Mouse (Mus musculus): ENCODE measurements around the gene Morn5. TPM values are rescaled to one million over a fixed set of nuclear protein-coding genes. Genes with fewer than 3 reads are reported as not detected.

Gene Morn5
- polyA plus RNA-seq, 1 experiment from 2014 or later: 4.1 TPM

- H3K36me3 ChIP-seq (ENCODE audit: control insufficient read depth, insufficient read depth, low read length): no peaks in the 10 kb centered on the region
- no peak overlapping the region for H3K4me2 ChIP-seq (ENCODE audit: low read length)
- H3K9ac ChIP-seq (ENCODE audit: low read depth, low read length): no peak overlapping the region
- no peak overlapping the region for H3K4me3 ChIP-seq (ENCODE audit: low read length)
- H3K27me3 ChIP-seq (replicated peaks; ENCODE audit: control insufficient read depth, insufficient read depth, low read length): no peaks in the 10 kb centered on the region
- ATAC-seq: no peak
- peaks cover 9% of the 10 kb centered on the region for H3K4me1 ChIP-seq (ENCODE audit: control insufficient read depth, insufficient read depth, low read depth, low read length)
- H3K9me3 ChIP-seq (ENCODE audit: control insufficient read depth, low read length): no peaks in the 10 kb centered on the region
- H3K27ac ChIP-seq (ENCODE audit: low read depth, low read length): no peak overlapping the region
- WGBS: 59% methylated on average over 2 of the region's 3 CpGs
Observed at GRCm38 (mm10) chr2:36023291-36023690, 26.0 kb upstream of the Morn5 start.

GRCm38 (mm10) chr2:36032884-36033283 lies 16.4 kb upstream of the Morn5 start:
- ATAC-seq: no peak
- WGBS: 80% methylated on average over 7 of the region's 7 CpGs
- Histone ChIP-seq H3K9me3 (ENCODE audit: control insufficient read depth, low read length) (no peaks in the 10 kb centered on the region), H3K4me2 (ENCODE audit: low read length) (no peak overlapping the region), H3K4me3 (ENCODE audit: low read length) (no peak overlapping the region), H3K9ac (ENCODE audit: low read depth, low read length) (no peak overlapping the region), H3K27ac (ENCODE audit: low read depth, low read length) (no peak overlapping the region), H3K4me1 (ENCODE audit: control insufficient read depth, insufficient read depth, low read depth, low read length) (no peaks in the 10 kb centered on the region), H3K27me3 (replicated peaks; ENCODE audit: control insufficient read depth, insufficient read depth, low read length) (no peaks in the 10 kb centered on the region), H3K36me3 (ENCODE audit: control insufficient read depth, insufficient read depth, low read length) (peaks cover 18% of the 10 kb centered on the region)

GRCm38 (mm10) chr2:36033966-36034365 lies 15.3 kb upstream of the Morn5 start:
- Histone ChIP-seq H3K36me3 (ENCODE audit: control insufficient read depth, insufficient read depth, low read length) (peaks cover 20% of the 10 kb centered on the region), H3K9me3 (ENCODE audit: control insufficient read depth, low read length) (no peaks in the 10 kb centered on the region), H3K27ac (ENCODE audit: low read depth, low read length) (no peak overlapping the region), H3K4me3 (ENCODE audit: low read length) (no peak overlapping the region), H3K9ac (ENCODE audit: low read depth, low read length) (no peak overlapping the region), H3K4me1 (ENCODE audit: control insufficient read depth, insufficient read depth, low read depth, low read length) (no peaks in the 10 kb centered on the region), H3K4me2 (ENCODE audit: low read length) (no peak overlapping the region), H3K27me3 (replicated peaks; ENCODE audit: control insufficient read depth, insufficient read depth, low read length) (no peaks in the 10 kb centered on the region)
- no peak for ATAC-seq
- WGBS: 78% methylated on average over 7 of the region's 7 CpGs

GRCm38 (mm10) chr2:36034898-36035297 lies 14.4 kb upstream of the Morn5 start:
- no peak overlapping the region for H3K4me3 ChIP-seq (ENCODE audit: low read length)
- no peak overlapping the region for H3K27ac ChIP-seq (ENCODE audit: low read depth, low read length)
- WGBS: 89% methylated on average over 7 of the region's 7 CpGs
- H3K9me3 ChIP-seq (ENCODE audit: control insufficient read depth, low read length): no peaks in the 10 kb centered on the region
- H3K9ac ChIP-seq (ENCODE audit: low read depth, low read length): no peak overlapping the region
- ATAC-seq: no peak
- H3K4me2 ChIP-seq (ENCODE audit: low read length): no peak overlapping the region
- no peaks in the 10 kb centered on the region for H3K27me3 ChIP-seq (replicated peaks; ENCODE audit: control insufficient read depth, insufficient read depth, low read length)
- no peaks in the 10 kb centered on the region for H3K4me1 ChIP-seq (ENCODE audit: control insufficient read depth, insufficient read depth, low read depth, low read length)
- peaks cover 24% of the 10 kb centered on the region for H3K36me3 ChIP-seq (ENCODE audit: control insufficient read depth, insufficient read depth, low read length)

- Histone ChIP-seq H3K27me3 (replicated peaks; ENCODE audit: control insufficient read depth, insufficient read depth, low read length) (no peaks in the 10 kb centered on the region), H3K4me3 (ENCODE audit: low read length) (no peak overlapping the region), H3K9ac (ENCODE audit: low read depth, low read length) (no peak overlapping the region), H3K36me3 (ENCODE audit: control insufficient read depth, insufficient read depth, low read length) (peaks cover 24% of the 10 kb centered on the region), H3K4me1 (ENCODE audit: control insufficient read depth, insufficient read depth, low read depth, low read length) (no peaks in the 10 kb centered on the region), H3K27ac (ENCODE audit: low read depth, low read length) (no peak overlapping the region), H3K9me3 (ENCODE audit: control insufficient read depth, low read length) (no peaks in the 10 kb centered on the region), H3K4me2 (ENCODE audit: low read length) (no peak overlapping the region)
- WGBS: 85% methylated on average over 11 of the region's 11 CpGs
- no peak for ATAC-seq
Observed at GRCm38 (mm10) chr2:36035413-36036081, 13.7 kb upstream of the Morn5 start.

GRCm38 (mm10) chr2:36039297-36039985 lies 9.8 kb upstream of the Morn5 start:
- H3K9me3 ChIP-seq (ENCODE audit: control insufficient read depth, low read length): no peaks in the 10 kb centered on the region
- H3K4me2 ChIP-seq (ENCODE audit: low read length): no peak overlapping the region
- H3K4me3 ChIP-seq (ENCODE audit: low read length): no peak overlapping the region
- H3K9ac ChIP-seq (ENCODE audit: low read depth, low read length): no peak overlapping the region
- H3K4me1 ChIP-seq (ENCODE audit: control insufficient read depth, insufficient read depth, low read depth, low read length): no peaks in the 10 kb centered on the region
- peaks cover 28% of the 10 kb centered on the region for H3K36me3 ChIP-seq (ENCODE audit: control insufficient read depth, insufficient read depth, low read length)
- WGBS: 84% methylated on average over 7 of the region's 7 CpGs
- no peaks in the 10 kb centered on the region for H3K27me3 ChIP-seq (replicated peaks; ENCODE audit: control insufficient read depth, insufficient read depth, low read length)
- ATAC-seq: no peak
- H3K27ac ChIP-seq (ENCODE audit: low read depth, low read length): no peak overlapping the region

GRCm38 (mm10) chr2:36040872-36041271 lies 8.4 kb upstream of the Morn5 start:
- ATAC-seq: no peak
- H3K9ac ChIP-seq (ENCODE audit: low read depth, low read length): no peak overlapping the region

GRCm38 (mm10) chr2:36048164-36048563 lies 1.1 kb upstream of the Morn5 start:
- 75% methylated on average over 8 of the region's 8 CpGs for WGBS
- ATAC-seq: no peak

More at GRCm38 (mm10) chr2:36040872-36041271, 8.4 kb upstream of the Morn5 start:
- Histone ChIP-seq H3K4me3 (ENCODE audit: low read length) (no peak overlapping the region), H3K4me1 (ENCODE audit: control insufficient read depth, insufficient read depth, low read depth, low read length) (no peaks in the 10 kb centered on the region), H3K36me3 (ENCODE audit: control insufficient read depth, insufficient read depth, low read length) (peaks cover 23% of the 10 kb centered on the region), H3K9me3 (ENCODE audit: control insufficient read depth, low read length) (no peaks in the 10 kb centered on the region), H3K27ac (ENCODE audit: low read depth, low read length) (no peak overlapping the region), H3K27me3 (replicated peaks; ENCODE audit: control insufficient read depth, insufficient read depth, low read length) (no peaks in the 10 kb centered on the region), H3K4me2 (ENCODE audit: low read length) (no peak overlapping the region)
- 87% methylated on average over 1 of the region's 1 CpGs for WGBS

GRCm38 (mm10) chr2:36049567-36049954 lies 303 bp downstream of the Morn5 start:
- Histone ChIP-seq H3K4me1 (ENCODE audit: control insufficient read depth, insufficient read depth, low read depth, low read length) (peaks cover 15% of the 10 kb centered on the region), H3K4me3 (ENCODE audit: low read length) (peak overlapping the region; percentile 93), H3K27ac (ENCODE audit: low read depth, low read length) (no peak overlapping the region), H3K36me3 (ENCODE audit: control insufficient read depth, insufficient read depth, low read length) (no peaks in the 10 kb centered on the region), H3K9me3 (ENCODE audit: control insufficient read depth, low read length) (no peaks in the 10 kb centered on the region), H3K9ac (ENCODE audit: low read depth, low read length) (no peak overlapping the region; the same call in 1 of the 2 replicates), H3K27me3 (replicated peaks; ENCODE audit: control insufficient read depth, insufficient read depth, low read length) (no peaks in the 10 kb centered on the region), H3K4me2 (ENCODE audit: low read length) (peak overlapping the region; percentile 85)
- 44% methylated on average over 10 of the region's 10 CpGs for WGBS
- ATAC-seq: no peak

More at GRCm38 (mm10) chr2:36048164-36048563, 1.1 kb upstream of the Morn5 start:
- peaks cover 15% of the 10 kb centered on the region for H3K4me1 ChIP-seq (ENCODE audit: control insufficient read depth, insufficient read depth, low read depth, low read length)
- no peaks in the 10 kb centered on the region for H3K9me3 ChIP-seq (ENCODE audit: control insufficient read depth, low read length)
- peak overlapping the region; percentile 93 for H3K4me3 ChIP-seq (ENCODE audit: low read length)
- H3K27ac ChIP-seq (ENCODE audit: low read depth, low read length): no peak overlapping the region
- no peaks in the 10 kb centered on the region for H3K27me3 ChIP-seq (replicated peaks; ENCODE audit: control insufficient read depth, insufficient read depth, low read length)
- peaks cover 4% of the 10 kb centered on the region; the same call in 1 of the 2 replicates for H3K36me3 ChIP-seq (ENCODE audit: control insufficient read depth, insufficient read depth, low read length)
- H3K4me2 ChIP-seq (ENCODE audit: low read length): peak overlapping the region; percentile 85
- peak overlapping the region; percentile 96 for H3K9ac ChIP-seq (ENCODE audit: low read depth, low read length)

All from hindbrain, embryonic 16.5 days (tissue).